9 mouse cellular contexts compared by ENCODE assay signal in genomic region chr15:78916052-78916826, GRCm38 (mm10). TPM values are rescaled to one million over a fixed set of nuclear protein-coding genes. Genes with fewer than 3 reads are reported as not detected.
DNase-seq lines count a peak whose midpoint lies in the region; ATAC-seq and TF ChIP-seq lines count a peak whose summit lies in the region.
"Had no signal": no experiment of that assay in that cellular context is flagged by ENCODE, and none has a peak within 500 bp of the region (broad histone marks: within the 10 kb centered on the region; RNA-seq: fewer than 3 reads in every experiment).

No protein-coding gene starts in this region.

- no peak for ATAC-seq in heart, embryonic 11.5 days (replicated peaks; ENCODE audit: insufficient number of reproducible peaks, low FRiP score, low TSS enrichment)
- ATAC-seq in limb, embryonic 11.5 days (ENCODE audit: insufficient number of reproducible peaks, low FRiP score, low TSS enrichment, low read depth) = no peak
- no peak for ATAC-seq in stomach, embryonic 15.5 days (ENCODE audit: insufficient read depth, low FRiP score, low read depth)

- H3K4me2 ChIP-seq in heart, embryonic 11.5 days = peak overlapping the region; percentile 99
- H3K4me2 ChIP-seq in limb, embryonic 11.5 days (ENCODE audit: low read depth, severe bottlenecking) = peak overlapping the region; percentile 95
- H3K4me2 ChIP-seq in stomach, embryonic 15.5 days = peak overlapping the region; percentile 44

- intact Hi-C loops in heart, adult 2 months (cut with DNase I) = loop anchor here (5.0 kb wide), 1 partner anchor 156 kb away; no protein-coding TSS in a partner anchor

- H3K9me3 ChIP-seq in heart, embryonic 11.5 days (replicated peaks; ENCODE audit: control insufficient read depth, low read length) = no peaks in the 10 kb centered on the region
- no peaks in the 10 kb centered on the region for H3K9me3 ChIP-seq in embryonic facial prominence, embryonic 10.5 days
- no peaks in the 10 kb centered on the region for H3K9me3 ChIP-seq in limb, embryonic 11.5 days (ENCODE audit: control insufficient read depth, low read length)
- no peaks in the 10 kb centered on the region for H3K9me3 ChIP-seq in stomach, embryonic 15.5 days

- H3K79me2 ChIP-seq in heart, adult 2 months (replicated peaks; ENCODE audit: control insufficient read depth, insufficient read depth, low read length) = no peaks in the 10 kb centered on the region

- H3K4me1 ChIP-seq in heart, embryonic 11.5 days (ENCODE audit: control insufficient read depth, insufficient read depth, low read length) = peaks cover 22% of the 10 kb centered on the region
- H3K4me1 ChIP-seq in heart, adult 2 months (ENCODE audit: control insufficient read depth, insufficient read depth, low read length) = peaks cover 2% of the 10 kb centered on the region
- peaks cover 54% of the 10 kb centered on the region for H3K4me1 ChIP-seq in embryonic facial prominence, embryonic 10.5 days
- peaks cover 20% of the 10 kb centered on the region for H3K4me1 ChIP-seq in limb, embryonic 11.5 days (ENCODE audit: control insufficient read depth, insufficient read depth, low read length)
- H3K4me1 ChIP-seq in stomach, embryonic 15.5 days = peaks cover 25% of the 10 kb centered on the region

- TF ChIP-seq EP300 in heart, adult 2 months (IDR thresholded peaks at IDR 0.05; ENCODE audit: insufficient read depth, low read depth, low read length) = no peak; the same call in 1 of the 2 replicates

- WGBS in heart, embryonic 11.5 days (ENCODE audit: insufficient replicate concordance) = 66% methylated on average over 12 of the region's 12 CpGs
- WGBS in heart, adult 2 months = 83% methylated on average over 12 of the region's 12 CpGs
- WGBS in embryonic facial prominence, embryonic 10.5 days = 69% methylated on average over 12 of the region's 12 CpGs
- WGBS in limb, embryonic 11.5 days = 63% methylated on average over 12 of the region's 12 CpGs
- 54% methylated on average over 12 of the region's 12 CpGs for WGBS in stomach, embryonic 15.5 days

- H3K27me3 ChIP-seq in heart, embryonic 11.5 days (ENCODE audit: control insufficient read depth, insufficient read depth, low read length) = no peaks in the 10 kb centered on the region
- peaks cover 2% of the 10 kb centered on the region; the same call in 1 of the 2 replicates for H3K27me3 ChIP-seq in heart, adult 2 months (ENCODE audit: control insufficient read depth, insufficient read depth, low read length)
- H3K27me3 ChIP-seq in embryonic facial prominence, embryonic 10.5 days (replicated peaks; ENCODE audit: low read depth, poor library complexity, severe bottlenecking) = no peaks in the 10 kb centered on the region
- no peaks in the 10 kb centered on the region for H3K27me3 ChIP-seq in limb, embryonic 11.5 days (ENCODE audit: control insufficient read depth, insufficient read depth, low read length)
- no peaks in the 10 kb centered on the region for H3K27me3 ChIP-seq in stomach, embryonic 15.5 days (replicated peaks)
- H3K27me3 ChIP-seq: CH12.LX had no signal

- peaks cover 2% of the 10 kb centered on the region; the same call in 1 of the 2 replicates for H3K36me3 ChIP-seq in heart, embryonic 11.5 days (ENCODE audit: control insufficient read depth, insufficient read depth, low read length)
- no peaks in the 10 kb centered on the region for H3K36me3 ChIP-seq in heart, adult 2 months (ENCODE audit: control insufficient read depth, insufficient read depth, low read length)
- H3K36me3 ChIP-seq in embryonic facial prominence, embryonic 10.5 days (replicated peaks) = peaks cover 46% of the 10 kb centered on the region
- peaks cover 3% of the 10 kb centered on the region; the same call in 1 of the 2 replicates for H3K36me3 ChIP-seq in limb, embryonic 11.5 days (ENCODE audit: control insufficient read depth, insufficient read depth, low read length)
- 0 out of 2 replicates have a peak, but pooled peaks cover 4% of the 10 kb centered on the region for H3K36me3 ChIP-seq in stomach, embryonic 15.5 days

- no peak for TF ChIP-seq POLR2A in heart, adult 2 months (IDR thresholded peaks at IDR 0.05; ENCODE audit: insufficient read depth, low read depth, low read length)

- DNase-seq in heart, adult 2 months = no peak
- peak; percentile 27 for DNase-seq in 3T3-L1 (ENCODE audit: low read depth, low spot score)
- no peak for DNase-seq in embryonic facial prominence, embryonic 10.5 days (ENCODE audit: low spot score)
- no peak for DNase-seq in limb, embryonic 11.5 days (ENCODE audit: low spot score)
- no peak for DNase-seq in embryo, embryonic 10.5 days (ENCODE audit: low spot score)
- DNase-seq in embryo, embryonic 11 days = no peak

- no peak for TF ChIP-seq CTCF in heart, adult 2 months (IDR thresholded peaks at IDR 0.05)

- H3K4me3 ChIP-seq in heart, embryonic 11.5 days (ENCODE audit: low read depth, low read length) = peak overlapping the region; percentile 17; the same call in 1 of the 2 replicates
- H3K4me3 ChIP-seq in heart, adult 2 months = no peak overlapping the region
- peak overlapping the region; percentile 80 for H3K4me3 ChIP-seq in embryonic facial prominence, embryonic 10.5 days
- H3K4me3 ChIP-seq in limb, embryonic 11.5 days (ENCODE audit: low read depth, low read length) = peak overlapping the region; percentile 85
- no peak overlapping the region for H3K4me3 ChIP-seq in stomach, embryonic 15.5 days (replicated peaks)

- no peak overlapping the region for H3K27ac ChIP-seq in heart, embryonic 11.5 days (ENCODE audit: low read depth, low read length)
- no peak overlapping the region for H3K27ac ChIP-seq in heart, adult 2 months
- H3K27ac ChIP-seq in embryonic facial prominence, embryonic 10.5 days (replicated peaks) = peak overlapping the region; percentile 55; the same call in 1 of the 2 replicates
- H3K27ac ChIP-seq in limb, embryonic 11.5 days (replicated peaks; ENCODE audit: low read depth, low read length) = no peak overlapping the region
- H3K27ac ChIP-seq in stomach, embryonic 15.5 days = no peak overlapping the region

- no peak overlapping the region for H3K9ac ChIP-seq in heart, embryonic 11.5 days (ENCODE audit: low read depth, low read length)
- H3K9ac ChIP-seq in heart, adult 2 months (ENCODE audit: low read depth, low read length) = no peak overlapping the region
- H3K9ac ChIP-seq in limb, embryonic 11.5 days (ENCODE audit: low read length) = peak overlapping the region; percentile 45; the same call in 1 of the 2 replicates
- H3K9ac ChIP-seq in stomach, embryonic 15.5 days = no peak overlapping the region

RNA-seq across cellular contexts. Expression of gene Pdxp, which starts 2.5 kb away (rescaled TPM):
- polyA plus RNA-seq in heart, embryonic 11.5 days (2014; fragmentation: Nextera tagmentation; extraction: Ambion mirVana) = 24.3 and 25.7 TPM in 2 replicates
- under 1 TPM; 0.81 to 0.86 TPM for total RNA-seq in heart, adult 2 months (2021)
- polyA plus RNA-seq in heart, adult 2 months (2012; rRNA removed) = 2.0 and 2.9 TPM in 2 replicates
- polyA plus RNA-seq in embryonic facial prominence, embryonic 10.5 days (2016; fragmentation: Nextera tagmentation; extraction: Ambion mirVana) = 32.6 and 36.5 TPM in 2 replicates
- polyA plus RNA-seq in limb, embryonic 11.5 days (2014; fragmentation: Nextera tagmentation; extraction: Ambion mirVana) = 38.2 and 39.6 TPM in 2 replicates
- polyA plus RNA-seq in stomach, embryonic 15.5 days (2015; fragmentation: Nextera tagmentation; extraction: Ambion mirVana) = 11.8 and 12.8 TPM in 2 replicates

RNA-seq across cellular contexts. Expression of gene Lgals1, which starts 10.3 kb away (rescaled TPM):
- 541 and 566 TPM in 2 replicates for polyA plus RNA-seq in heart, embryonic 11.5 days (2014; fragmentation: Nextera tagmentation; extraction: Ambion mirVana)
- total RNA-seq in heart, adult 2 months (2021) = 100 to 1,000 TPM; 174 to 176 TPM
- polyA plus RNA-seq in heart, adult 2 months (2012; rRNA removed) = 425 and 497 TPM in 2 replicates
- 241 and 316 TPM in 2 replicates for polyA plus RNA-seq in embryonic facial prominence, embryonic 10.5 days (2016; fragmentation: Nextera tagmentation; extraction: Ambion mirVana)
- polyA plus RNA-seq in limb, embryonic 11.5 days (2014; fragmentation: Nextera tagmentation; extraction: Ambion mirVana) = 567 and 570 TPM in 2 replicates
- 1,300 and 1,476 TPM in 2 replicates for polyA plus RNA-seq in stomach, embryonic 15.5 days (2015; fragmentation: Nextera tagmentation; extraction: Ambion mirVana)

RNA-seq across cellular contexts. Expression of gene Sh3bp1, which starts 16.7 kb away (rescaled TPM):
- 25.0 and 29.3 TPM in 2 replicates for polyA plus RNA-seq in heart, embryonic 11.5 days (2014; fragmentation: Nextera tagmentation; extraction: Ambion mirVana)
- 1 to 10 TPM; 2.6 to 3.3 TPM for total RNA-seq in heart, adult 2 months (2021)
- polyA plus RNA-seq in heart, adult 2 months (2012; rRNA removed) = 12.6 and 19.2 TPM in 2 replicates
- 35.6 and 36.1 TPM in 2 replicates for polyA plus RNA-seq in embryonic facial prominence, embryonic 10.5 days (2016; fragmentation: Nextera tagmentation; extraction: Ambion mirVana)
- polyA plus RNA-seq in limb, embryonic 11.5 days (2014; fragmentation: Nextera tagmentation; extraction: Ambion mirVana) = 45.0 and 50.9 TPM in 2 replicates
- 34.8 and 36.9 TPM in 2 replicates for polyA plus RNA-seq in stomach, embryonic 15.5 days (2015; fragmentation: Nextera tagmentation; extraction: Ambion mirVana)

RNA-seq across cellular contexts. Expression of gene Gm49510, which starts 16.8 kb away (rescaled TPM):
- 0.23 and 0.47 TPM in 2 replicates for polyA plus RNA-seq in heart, embryonic 11.5 days (2014; fragmentation: Nextera tagmentation; extraction: Ambion mirVana)
- total RNA-seq in heart, adult 2 months (2021) = not detected
- polyA plus RNA-seq in heart, adult 2 months (2012; rRNA removed) = 0.04 TPM in 1 of 2 replicates, not detected in the other
- polyA plus RNA-seq in embryonic facial prominence, embryonic 10.5 days (2016; fragmentation: Nextera tagmentation; extraction: Ambion mirVana) = 0.34 and 0.74 TPM in 2 replicates
- polyA plus RNA-seq in limb, embryonic 11.5 days (2014; fragmentation: Nextera tagmentation; extraction: Ambion mirVana) = 0.92 and 1.0 TPM in 2 replicates
- polyA plus RNA-seq in stomach, embryonic 15.5 days (2015; fragmentation: Nextera tagmentation; extraction: Ambion mirVana) = 0.42 and 0.52 TPM in 2 replicates

RNA-seq across cellular contexts. Expression of gene Nol12, which starts 18.5 kb away (rescaled TPM):
- polyA plus RNA-seq in heart, embryonic 11.5 days (2014; fragmentation: Nextera tagmentation; extraction: Ambion mirVana) = 43.6 and 51.4 TPM in 2 replicates
- 10 to 100 TPM; 13.8 to 17.4 TPM for total RNA-seq in heart, adult 2 months (2021)
- 9.9 and 13.1 TPM in 2 replicates for polyA plus RNA-seq in heart, adult 2 months (2012; rRNA removed)
- polyA plus RNA-seq in embryonic facial prominence, embryonic 10.5 days (2016; fragmentation: Nextera tagmentation; extraction: Ambion mirVana) = 69.2 and 71.5 TPM in 2 replicates
- 72.7 and 76.3 TPM in 2 replicates for polyA plus RNA-seq in limb, embryonic 11.5 days (2014; fragmentation: Nextera tagmentation; extraction: Ambion mirVana)
- polyA plus RNA-seq in stomach, embryonic 15.5 days (2015; fragmentation: Nextera tagmentation; extraction: Ambion mirVana) = 47.4 and 49.9 TPM in 2 replicates

Comparison
In these comparisons a context has a peak if more than half of its experiments do, and no peak if none do; other contexts are left out.
1. H3K4me3 ChIP-seq: peak in heart, embryonic 11.5 days (single experiment), embryonic facial prominence, embryonic 10.5 days (single experiment) and limb, embryonic 11.5 days (single experiment); none in heart, adult 2 months (single experiment) and stomach, embryonic 15.5 days (single experiment).
2. H3K4me2 ChIP-seq: peak in every context shown above with its lines; median percentile 99 in heart, embryonic 11.5 days; 95 in limb, embryonic 11.5 days; 44 in stomach, embryonic 15.5 days.